Mouse (Mus musculus): ENCODE results near the gene Commd9.

DNA sequence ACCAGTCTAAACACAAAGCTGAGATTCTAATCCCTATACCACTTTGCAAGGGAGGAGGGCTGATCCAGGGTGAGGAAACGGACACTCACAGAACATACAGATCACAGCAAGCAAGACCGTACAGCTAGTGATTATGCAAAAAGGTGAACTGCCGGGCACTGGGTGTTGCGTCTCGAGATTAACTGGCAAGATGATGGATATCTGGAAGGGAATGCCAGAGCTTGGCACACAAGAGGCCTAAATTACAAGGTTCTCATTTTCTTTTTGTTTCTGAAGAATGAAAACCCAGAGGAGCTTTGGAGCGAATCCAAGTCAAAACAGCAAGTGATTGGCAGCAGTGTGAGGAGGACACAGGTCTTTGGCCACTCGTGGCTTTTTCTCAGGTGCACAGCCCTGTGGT is 31.3 kb upstream of the Commd9 start:
- TF ChIP-seq CTCF (IDR thresholded peaks at IDR 0.05; ENCODE audit: low read depth) (no peak), EP300 (IDR thresholded peaks at IDR 0.05; ENCODE audit: low read depth) (no peak)
